Mouse (Mus musculus): ENCODE results near the gene Olfr1188.
"Not testable (repeated sequence)": the region's sequence is repeated elsewhere in the genome, so short reads cannot be mapped to it uniquely, and the experiment has no call there.

The Olfr1188 gene

GRCm38 (mm10) chr2:88556635-88557034 is at the start of gene Olfr1188:
Olfr1188 (plus strand) TSS chr2:88556935.
- no peak for DNase-seq

- no peak for DNase-seq
Observed at GRCm38 (mm10) chr2:88518251-88518650, 38.5 kb upstream of the Olfr1188 start, which contains the start of gene Olfr1186. Olfr1186 (plus strand) TSS chr2:88518551.

GRCm38 (mm10) chr2:88525720-88526119 is 31.0 kb upstream of the Olfr1188 start:
- no peak for DNase-seq

- DNase-seq = not testable (repeated sequence)
Observed at GRCm38 (mm10) chr2:88572696-88573095, 16.0 kb downstream of the Olfr1188 start.

- DNase-seq = no peak
Observed at GRCm38 (mm10) chr2:88586154-88586553, 29.4 kb downstream of the Olfr1188 start, which contains the start of gene Olfr1189. Olfr1189 (plus strand) TSS chr2:88586454.

All from kidney, postnatal 25 days (tissue).